Mouse (Mus musculus) telencephalon, adult 2 months (tissue): ENCODE results near the gene Plpp2.
A peak's percentile ranks its signal among the peaks of the same experiment; 100 is the strongest.

Experiments used
- DNase-seq: peaks from one replicate; pipeline ENCODE4 v3.0.0-alpha.2; 2011; ENCODE audit warnings: low read depth, low spot score

The Plpp2 gene

DNA sequence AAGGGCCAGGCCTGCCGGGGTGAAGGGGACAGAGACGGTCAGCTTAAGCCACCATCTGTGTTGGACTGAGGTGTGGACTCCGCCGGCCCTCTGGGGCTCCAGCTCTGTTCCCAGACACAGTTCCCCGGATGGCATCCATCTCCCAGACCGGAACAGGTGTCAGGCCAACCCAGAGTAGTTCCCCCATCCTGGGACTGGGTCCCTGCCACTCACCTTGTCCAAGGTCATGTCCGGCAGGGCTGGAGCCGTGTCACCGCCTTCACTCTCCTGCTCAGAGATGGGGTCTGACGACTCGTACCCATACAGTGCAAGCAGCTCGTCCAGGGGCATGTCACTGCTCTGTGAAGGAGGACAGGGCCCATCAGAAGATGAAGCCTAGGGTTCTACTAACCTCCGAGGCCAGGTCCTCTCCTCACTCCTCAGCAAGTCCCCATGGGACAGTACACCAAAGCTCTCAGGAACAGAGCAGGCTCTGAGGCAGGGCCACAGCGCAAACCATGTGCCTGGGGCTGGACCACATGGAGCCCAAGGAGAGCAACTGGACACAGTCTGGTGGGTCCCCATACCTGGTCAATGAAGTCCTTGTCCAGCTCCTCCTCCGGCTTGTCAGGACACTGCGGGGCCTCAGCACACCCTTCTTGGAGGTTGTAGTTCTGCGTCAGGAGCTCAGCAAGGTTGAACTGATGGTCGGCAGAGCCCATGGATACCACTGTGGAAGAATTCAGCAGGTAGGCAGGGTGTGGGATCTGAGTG, 15.6 kb upstream of the Plpp2 start:
- DNase-seq = no peak

DNA sequence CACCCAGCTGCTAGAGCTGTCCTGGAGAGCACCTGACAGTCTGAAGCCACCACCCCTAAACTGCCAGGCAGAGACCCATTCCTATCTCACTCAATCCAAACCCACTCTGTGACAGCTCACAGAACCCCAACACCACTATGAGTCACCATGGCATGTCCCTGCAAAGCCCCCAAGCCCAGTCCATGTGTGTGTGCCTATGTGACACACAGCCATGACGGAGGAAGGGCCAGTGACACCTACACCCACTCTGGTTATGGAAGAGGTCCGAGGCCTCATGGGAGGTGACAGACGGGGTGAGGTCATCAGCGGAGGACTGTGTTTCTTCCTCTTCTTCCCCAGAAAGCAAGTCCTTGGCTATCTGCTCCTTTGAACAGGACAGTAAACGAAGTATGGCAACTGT, 14.9 kb upstream of the Plpp2 start:
- no peak for DNase-seq

DNA sequence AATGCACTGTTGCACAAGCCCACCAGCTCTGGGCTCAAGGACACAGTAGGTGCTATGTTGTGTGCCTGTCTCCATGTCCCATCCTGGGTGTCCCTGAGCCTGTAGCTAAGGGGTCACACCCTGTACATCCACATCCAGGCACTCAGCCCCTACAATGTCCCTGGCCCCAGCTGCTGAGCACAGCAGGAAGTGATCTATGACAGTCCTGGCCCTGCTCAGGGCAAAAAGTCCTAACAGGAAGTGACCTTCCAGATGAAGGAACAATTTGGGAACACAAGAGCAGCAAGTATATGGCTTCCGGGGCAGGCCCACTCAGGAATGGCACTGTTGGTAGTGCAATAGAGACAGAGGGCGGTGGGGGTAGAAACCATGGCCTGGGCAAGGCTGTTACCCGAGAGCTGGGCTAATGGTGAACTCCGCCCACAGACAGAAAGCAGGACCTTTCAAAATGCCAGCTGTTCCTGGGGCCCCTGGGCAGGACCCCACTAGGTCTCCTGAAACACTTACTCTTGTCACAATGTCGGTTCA, 13.6 kb upstream of the Plpp2 start:
- DNase-seq = no peak

DNA sequence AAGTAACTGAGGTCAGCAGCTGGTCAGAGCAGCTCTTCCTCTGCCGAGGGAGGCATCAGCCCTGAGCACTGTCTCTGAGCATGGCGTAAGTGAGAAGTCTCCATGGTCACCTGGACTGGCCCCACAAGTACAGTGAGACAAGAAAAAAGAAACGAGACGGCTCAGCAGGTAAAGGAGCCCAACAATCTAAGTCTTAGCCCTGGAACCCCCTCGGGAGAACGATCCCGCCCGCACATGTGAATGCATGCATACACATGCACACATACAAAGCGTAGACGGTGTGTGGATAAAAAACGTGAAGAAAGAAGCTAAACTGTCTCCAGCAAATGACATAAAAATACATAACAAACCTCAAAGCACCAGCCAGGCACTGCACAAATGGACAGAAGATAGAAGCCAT, 12.9 kb upstream of the Plpp2 start:
- DNase-seq = no peak

DNA sequence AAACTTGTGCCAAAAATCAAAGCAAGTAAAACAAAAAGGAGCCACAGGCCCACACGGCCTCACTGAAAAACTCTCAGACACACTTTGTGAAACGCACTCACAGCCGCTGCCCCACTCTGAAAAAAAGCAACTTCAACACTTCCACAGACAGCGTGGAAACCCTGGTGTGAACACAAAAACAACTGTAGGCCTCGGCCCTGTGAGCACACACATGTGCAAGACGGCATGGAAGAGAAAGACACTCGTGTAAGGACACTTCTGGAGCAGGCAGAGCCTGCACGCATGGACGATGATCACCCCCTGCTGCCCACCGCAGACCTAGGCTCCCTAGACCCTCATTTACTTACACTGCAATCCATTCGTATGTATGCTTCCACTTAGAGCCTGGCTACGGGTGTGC, 12.3 kb upstream of the Plpp2 start:
- DNase-seq = no peak

DNA sequence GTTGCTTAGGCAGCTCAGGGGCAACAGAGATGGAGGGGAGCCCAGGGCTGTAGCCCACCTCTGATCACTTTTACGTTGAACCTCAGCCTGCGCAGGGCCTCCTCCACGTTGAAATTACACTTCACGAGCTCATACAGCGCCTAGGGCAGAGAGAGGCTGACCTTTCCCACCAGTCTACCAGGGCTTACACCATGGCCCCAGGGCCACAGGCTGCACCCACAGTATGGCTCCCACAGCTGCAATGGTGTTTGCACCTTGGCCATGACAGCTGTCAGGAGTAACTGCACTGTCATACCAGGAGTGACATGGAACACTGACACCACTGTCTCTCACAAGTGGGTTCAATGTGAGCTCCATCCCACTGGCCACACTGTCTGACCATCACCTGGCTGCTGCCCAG, 11.0 kb upstream of the Plpp2 start:
- no peak for DNase-seq

DNA sequence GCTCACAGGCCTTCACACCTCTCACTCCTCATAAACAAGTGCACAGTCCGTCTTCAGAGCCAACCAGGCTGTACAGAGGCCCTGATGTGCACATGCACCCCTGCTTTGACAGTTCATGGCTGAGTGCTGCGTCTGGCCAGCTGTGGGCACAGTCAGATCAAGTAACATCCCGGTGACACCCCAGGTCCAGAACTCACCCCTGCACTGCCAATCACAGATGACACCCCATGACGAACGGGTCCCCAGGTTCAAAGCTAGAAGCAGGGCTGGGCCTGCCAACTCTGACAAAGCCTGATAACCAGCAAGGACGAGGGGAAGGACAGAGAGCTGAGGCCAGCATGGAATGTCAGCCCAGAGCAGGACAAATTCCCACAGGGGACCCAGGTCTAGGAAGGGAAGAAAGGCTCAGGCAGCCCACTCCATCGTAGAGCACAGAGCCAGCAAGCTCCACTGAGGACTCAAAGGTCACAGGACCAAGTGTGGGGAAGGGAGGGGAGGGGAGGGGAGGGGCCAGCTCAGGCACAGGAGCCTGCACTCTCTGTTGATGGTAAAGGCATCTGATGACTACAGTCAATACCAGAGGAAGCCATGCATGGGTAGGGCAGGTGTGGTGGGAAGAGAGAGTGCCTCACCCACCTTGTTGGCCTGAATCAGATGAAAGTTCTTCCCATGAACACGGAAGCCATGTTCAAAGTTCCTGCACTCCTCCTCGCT, 10.4 kb upstream of the Plpp2 start:
- DNase-seq = no peak

DNA sequence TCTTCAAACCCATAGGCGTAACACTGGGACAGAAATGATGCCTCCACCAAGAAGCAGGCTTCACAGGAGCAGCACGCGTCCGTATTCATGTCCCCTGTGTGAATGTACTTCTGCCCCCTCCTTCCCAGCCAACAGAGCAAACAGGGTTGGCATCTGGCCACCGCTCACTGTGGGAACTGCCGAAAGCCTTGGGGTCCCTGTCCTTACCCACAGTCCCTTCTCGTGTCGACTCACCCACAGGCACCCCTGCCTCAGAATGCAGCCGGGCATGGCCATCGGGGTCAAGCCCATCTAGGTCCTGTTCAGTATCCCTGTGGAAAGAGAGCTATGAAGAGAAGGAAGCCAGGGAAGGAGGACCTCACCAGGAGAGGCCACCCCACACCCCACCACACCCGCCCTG, 8.6 kb upstream of the Plpp2 start:
- no peak for DNase-seq

DNA sequence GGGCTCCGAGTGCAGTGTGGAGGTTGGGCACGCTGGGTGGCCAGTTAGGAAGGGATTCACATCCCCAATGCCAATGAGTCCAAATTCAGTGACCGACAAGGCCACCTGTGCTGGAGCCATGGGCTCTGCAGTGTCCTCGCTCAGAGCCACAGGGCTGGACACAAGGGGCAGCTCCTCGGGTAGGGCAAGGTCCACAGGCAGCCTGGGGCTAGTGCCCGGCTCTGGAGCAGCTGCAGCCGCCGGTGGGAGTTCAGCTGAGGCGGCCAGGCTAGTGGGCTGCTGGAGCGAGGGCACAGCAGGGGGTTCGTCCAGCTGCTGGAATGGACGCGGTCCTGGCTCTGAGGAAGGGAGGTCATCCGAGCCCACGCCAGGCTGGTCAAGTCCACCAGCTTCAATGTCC, 7.9 kb upstream of the Plpp2 start:
- no peak for DNase-seq

DNA sequence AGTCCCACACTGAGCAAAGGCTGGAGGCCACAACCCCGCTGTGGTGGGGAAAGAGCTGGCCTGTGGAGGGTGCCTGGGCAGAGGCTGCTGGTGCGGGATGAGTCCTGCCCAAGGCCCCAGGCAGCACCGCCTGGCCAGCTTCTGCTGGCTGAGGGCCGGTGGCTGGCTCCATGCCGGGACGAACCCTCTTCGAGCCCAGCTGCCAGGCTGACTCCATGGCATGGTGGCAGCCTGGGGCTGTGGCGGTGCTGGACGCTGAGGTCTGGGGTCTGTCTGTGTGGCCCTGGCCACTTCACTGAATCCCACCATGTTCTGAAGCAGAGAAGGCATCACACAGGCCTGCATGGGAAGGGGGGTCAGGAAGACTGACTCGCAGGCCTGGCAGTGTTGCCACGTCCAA, 7.2 kb upstream of the Plpp2 start:
- no peak for DNase-seq

DNA sequence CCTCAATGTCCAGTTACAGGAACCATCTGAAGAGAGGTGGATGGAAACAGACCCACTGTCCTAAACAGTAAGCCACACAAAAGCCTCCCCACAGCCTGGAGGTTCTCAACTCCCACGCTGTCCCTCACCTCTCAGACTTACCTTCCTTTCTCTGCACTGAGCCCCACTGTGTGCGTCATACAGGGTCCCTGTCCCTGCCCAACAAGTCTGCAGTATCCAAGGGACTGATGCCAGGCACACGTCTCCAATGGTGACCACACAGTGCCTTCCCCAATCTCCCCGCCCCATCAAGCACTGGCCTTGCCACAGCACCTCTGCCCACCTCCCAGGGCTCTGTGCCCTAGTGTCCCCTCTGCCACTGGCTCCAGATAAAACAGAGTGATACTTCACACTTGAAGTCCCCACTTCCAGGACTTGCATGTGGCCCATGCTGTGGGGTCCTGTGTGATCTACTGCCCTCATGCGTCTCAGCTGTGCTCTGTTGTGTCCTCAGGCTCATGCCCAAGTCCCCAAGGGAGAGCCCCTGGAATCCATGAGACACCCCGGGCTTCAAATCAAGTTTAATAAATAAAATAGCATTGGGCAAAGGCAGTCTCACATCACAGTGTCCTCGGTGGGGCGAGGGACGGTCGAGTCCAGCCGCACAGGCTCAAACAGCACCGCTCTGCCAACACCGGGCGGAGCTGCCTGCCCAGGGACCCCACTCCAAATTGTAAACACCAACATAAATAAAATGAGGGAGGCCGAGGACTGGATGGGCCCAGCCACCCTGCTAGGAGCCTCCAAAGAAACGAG, 6.3 kb upstream of the Plpp2 start:
- no peak for DNase-seq

DNA sequence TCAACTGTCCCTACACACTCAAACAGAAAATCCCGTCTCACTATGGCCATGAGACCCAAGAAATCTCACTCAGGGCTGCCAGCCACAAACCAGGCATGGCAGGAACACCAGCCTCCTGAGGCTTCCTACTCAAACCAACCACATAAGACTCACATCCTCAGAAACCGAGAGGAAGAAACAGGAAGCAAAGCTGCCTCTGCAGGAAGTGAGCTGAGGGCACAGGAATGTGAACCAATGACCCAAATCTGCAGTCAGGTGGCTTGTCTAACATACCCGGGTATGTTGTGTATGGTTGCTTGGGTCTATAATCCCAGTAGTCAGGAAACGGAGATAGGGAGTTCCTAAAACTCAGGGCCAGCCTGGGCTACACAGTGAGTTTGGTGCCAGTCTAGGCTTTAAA, 5.3 kb upstream of the Plpp2 start:
- DNase-seq = no peak

DNA sequence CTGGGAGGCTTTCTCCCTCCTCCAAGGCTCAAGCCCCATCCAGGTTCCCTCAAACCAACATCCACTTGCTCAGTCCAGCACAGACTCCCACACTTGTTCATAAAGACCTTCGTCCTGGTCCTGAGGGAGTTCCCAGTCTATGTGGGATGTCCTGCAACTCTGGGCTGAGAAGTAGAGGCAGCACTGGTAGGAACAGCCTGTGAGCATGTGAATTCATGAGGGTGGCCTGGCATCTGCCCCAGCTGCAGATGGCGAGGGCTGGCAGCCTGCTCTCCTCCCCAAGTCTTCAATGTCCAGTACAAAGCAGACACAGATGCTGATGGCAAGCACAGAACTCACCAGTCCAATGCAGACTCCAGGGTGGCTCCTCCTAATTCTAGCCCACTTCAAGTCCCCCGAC, 4.7 kb upstream of the Plpp2 start:
- DNase-seq = peak; percentile 17

DNA sequence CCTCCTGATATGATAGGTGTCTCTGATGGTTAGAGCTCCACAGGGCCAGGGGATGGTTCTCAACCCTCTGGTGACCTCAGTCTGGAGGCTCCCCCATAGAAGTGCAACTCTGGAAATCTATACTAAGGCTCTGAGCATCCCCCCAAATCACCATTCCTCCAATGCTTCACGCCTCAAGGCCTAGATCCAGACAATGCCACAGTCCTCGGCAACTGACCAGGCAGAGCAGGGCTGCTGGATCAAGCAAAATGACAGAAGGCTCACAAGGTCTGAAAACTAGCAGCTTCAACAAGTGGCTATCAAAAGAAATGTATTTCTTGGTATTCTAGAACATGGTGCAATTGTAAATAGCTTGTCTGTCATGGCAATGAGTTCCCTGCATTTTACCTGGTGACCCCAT, 4.2 kb upstream of the Plpp2 start:
- no peak for DNase-seq

DNA sequence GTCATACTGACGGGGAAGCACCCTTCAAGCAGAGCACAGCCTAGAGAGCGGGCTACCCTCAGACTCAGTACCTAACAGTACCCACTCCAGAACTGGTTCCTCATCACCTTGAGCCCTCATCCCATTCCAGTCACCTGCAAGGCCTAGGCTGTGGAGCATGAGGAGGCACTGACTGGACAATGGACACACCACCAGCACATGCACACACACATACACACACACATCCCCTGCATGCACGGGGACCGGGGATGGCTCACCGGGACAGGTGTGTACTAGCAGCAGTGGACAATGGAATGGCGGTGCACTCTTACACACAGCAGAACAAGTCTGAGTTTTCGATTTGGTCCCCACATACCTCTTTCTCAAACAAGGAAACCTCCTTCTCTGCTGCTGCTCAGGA, 3.7 kb upstream of the Plpp2 start:
- no peak for DNase-seq

DNA sequence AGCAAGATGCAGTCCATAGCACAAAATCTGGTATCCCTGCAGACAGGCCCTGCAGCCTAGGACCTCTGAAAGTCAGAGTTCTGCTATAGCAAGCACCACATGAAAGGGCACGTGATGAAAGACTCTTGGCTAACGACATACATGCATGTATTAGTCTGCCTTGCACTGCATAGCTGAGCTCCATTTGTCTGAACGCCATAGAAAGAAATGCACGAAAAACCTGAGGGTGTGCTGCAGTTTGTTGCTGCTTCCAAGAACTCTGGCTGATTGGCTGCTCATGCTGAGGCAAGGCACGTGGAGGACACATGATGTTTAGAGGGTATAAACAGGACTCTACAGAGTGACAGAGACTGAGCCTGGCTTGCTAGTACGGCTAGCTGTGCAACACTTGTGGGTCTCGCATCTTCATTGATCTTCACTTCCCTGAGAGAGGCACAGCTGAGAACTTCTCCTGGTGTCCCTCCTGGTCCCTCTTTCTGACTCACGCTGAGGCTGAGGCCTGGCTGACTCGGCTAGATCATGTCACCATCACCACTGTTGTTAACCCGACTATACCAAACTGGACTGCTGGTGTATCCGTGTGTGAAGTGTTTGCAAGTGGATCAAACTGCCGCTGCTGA, 3.0 kb upstream of the Plpp2 start:
- no peak for DNase-seq

DNA sequence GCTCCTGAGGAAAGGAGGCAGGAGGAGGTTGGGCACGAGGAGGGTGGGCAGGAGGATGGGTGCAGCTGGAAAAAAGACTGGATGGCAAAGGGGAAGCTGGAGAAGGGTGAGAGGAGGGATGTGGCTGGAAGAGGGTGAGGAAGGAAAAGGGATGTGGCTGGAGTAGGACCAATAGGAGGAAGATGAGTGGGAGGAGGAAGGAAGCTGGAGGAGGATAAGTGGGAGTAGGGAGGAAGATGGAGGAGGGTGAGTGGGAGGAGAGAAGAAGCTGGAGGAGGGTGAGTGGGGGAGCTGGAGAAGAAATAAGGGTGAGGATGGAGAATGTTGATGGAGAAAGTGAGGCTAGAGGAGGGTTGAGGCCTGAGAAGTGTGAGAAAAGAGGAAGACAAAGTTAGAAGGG, 1.8 kb upstream of the Plpp2 start:
- DNase-seq = no peak

DNA sequence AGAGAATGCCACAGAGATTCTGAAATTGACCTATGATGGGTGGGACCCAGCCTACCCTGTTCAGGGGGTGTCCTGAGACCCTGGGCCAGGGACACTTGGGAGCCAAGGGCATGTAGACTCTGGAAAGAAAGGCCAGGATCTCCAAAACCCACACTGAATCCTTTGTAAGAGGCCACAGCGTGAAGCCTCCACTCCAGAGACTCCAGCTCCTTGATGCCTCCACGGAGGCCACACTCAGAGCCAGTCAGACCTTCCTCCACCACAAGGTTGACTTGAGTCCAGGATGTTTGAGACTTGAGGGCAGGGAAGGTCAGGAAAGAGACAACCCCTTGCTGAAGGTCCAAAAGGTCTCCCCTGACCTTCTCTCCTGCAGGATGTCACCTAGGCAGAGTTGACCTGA, 830 bp upstream of the Plpp2 start:
- no peak for DNase-seq

DNA sequence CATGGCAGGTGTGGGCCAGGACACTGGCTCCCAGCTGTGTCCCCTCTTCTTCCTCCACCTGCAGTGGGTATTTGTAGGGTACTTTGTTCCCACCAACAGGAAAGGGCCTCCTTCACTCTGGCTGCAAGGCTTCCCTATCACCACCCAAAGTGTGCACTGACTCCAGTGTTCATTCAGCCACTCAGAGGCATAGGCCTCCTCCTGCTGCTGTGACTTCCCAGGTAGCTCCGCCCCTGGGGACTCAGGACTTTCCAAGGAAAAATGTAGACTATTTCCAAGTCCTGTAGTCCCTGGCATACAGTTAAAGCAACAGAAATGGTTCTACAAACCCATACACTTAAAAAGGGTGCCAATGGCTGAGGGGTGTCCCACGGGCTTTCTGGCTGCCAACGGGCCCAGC, 918 bp downstream of the Plpp2 start:
- no peak for DNase-seq

DNA sequence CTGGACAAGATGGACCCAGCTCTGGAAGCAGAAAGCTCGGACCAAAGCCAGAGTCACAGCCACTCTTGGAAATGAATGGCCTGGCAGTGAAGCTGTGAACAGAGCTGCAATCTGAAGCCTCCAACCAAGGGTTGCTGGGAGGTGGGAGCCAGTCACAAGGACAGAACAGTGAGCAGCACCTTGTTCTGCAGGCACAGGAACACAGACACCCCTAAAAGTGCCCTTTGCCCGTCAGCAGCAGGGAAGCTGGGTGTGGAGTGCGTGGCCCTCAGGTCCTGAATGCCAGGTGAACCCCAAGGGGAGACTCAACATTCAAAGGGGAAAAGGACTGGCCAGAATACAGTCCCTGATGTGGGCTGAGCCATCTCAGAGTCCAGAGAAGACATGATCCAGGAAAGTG, 2.0 kb downstream of the Plpp2 start:
- DNase-seq = no peak

DNA sequence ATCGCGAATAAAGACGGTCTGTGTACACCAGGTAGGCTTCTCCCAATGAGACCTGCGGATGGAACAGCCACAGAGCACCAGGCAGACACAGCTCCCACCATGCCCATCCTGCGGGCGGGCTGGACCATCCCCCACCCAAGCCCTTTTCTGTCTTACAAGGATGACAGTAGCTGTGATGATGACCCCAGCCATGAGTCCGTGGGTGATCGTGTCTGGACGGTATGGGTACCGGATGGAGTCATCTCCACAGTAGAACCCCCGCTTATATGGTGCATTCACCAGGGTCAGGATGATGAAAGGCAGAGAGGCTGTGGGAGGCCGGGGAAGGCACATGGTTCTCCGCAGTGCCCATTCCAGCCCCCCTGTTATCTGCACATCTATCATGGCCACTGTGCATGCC, 2.9 kb downstream of the Plpp2 start:
- DNase-seq = no peak

DNA sequence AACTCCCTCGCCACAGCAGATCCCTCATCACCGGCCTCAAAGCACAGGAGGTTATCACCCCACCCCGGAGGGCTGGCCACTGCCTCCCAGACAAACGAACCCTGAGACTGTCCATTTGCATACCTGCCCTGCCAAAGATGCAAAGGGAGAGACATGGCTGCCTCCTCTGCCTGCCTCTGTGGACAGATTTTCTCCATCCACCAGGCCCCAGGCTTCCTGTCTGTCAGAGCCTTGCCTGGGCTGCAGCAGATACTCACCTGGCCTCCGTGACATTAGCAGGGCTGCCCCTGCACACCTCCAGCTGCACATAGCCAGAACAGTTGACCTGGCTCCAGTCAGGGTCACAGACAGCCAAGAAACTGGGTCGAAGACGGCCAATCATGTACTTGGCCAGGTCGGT, 3.4 kb downstream of the Plpp2 start:
- no peak for DNase-seq
